23 mouse cellular contexts compared by ENCODE assay signal in the genomic region with DNA sequence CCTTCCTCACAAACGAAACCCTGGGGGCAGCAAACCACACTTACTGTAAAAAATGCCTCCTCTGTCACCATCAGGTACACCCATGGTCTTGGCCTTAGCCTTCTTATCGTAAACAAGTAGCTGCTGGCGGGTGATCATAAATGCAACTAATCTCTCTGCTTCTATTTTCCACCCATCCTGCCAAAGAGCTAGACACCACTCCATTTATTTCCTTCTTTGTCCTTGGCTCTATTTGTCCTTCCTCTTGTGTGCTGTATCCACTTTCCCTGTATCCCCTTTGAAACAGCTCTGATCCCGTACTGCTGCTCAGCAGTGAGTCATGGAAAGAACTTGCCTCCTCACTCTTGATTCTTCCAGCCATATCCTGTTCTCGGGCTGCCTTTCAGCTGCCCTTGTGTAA.
DNase-seq lines count a peak whose midpoint lies in the region; ATAC-seq and TF ChIP-seq lines count a peak whose summit lies in the region.
"Had no signal": no experiment of that assay in that cellular context is flagged by ENCODE, and none has a peak within 500 bp of the region (broad histone marks: within the 10 kb centered on the region; RNA-seq: fewer than 3 reads in every experiment).

No protein-coding gene starts in this region.

- intact Hi-C loops in heart, postnatal 14 days (cut with DNase I) = loop anchor here (10.0 kb wide), 1 partner anchor 195 kb away; no protein-coding TSS in a partner anchor

- no peaks in the 10 kb centered on the region for H3K9me3 ChIP-seq in forebrain, embryonic 12.5 days
- no peaks in the 10 kb centered on the region for H3K9me3 ChIP-seq in forebrain, embryonic 11.5 days (ENCODE audit: control insufficient read depth, low read length)
- no peaks in the 10 kb centered on the region for H3K9me3 ChIP-seq in hindbrain, postnatal 0 days (ENCODE audit: low read length)
- no peaks in the 10 kb centered on the region for H3K9me3 ChIP-seq in hindbrain, embryonic 14.5 days (ENCODE audit: control insufficient read depth, low read length)
- H3K9me3 ChIP-seq: embryonic facial prominence, embryonic 15.5 days; hindbrain, embryonic 10.5 days; limb, embryonic 15.5 days; liver, embryonic 15.5 days; neural tube, embryonic 13.5 days had no signal

- no peak overlapping the region for H3K4me3 ChIP-seq in forebrain, embryonic 12.5 days (replicated peaks)
- no peak overlapping the region for H3K4me3 ChIP-seq in forebrain, embryonic 11.5 days (ENCODE audit: low read depth, low read length)
- no peak overlapping the region for H3K4me3 ChIP-seq in hindbrain, postnatal 0 days (ENCODE audit: low read length)
- H3K4me3 ChIP-seq in hindbrain, embryonic 14.5 days (replicated peaks; ENCODE audit: low read length) = no peak overlapping the region
- H3K4me3 ChIP-seq: embryonic facial prominence, embryonic 15.5 days; hindbrain, embryonic 10.5 days; limb, embryonic 15.5 days; liver, embryonic 15.5 days; neural tube, embryonic 13.5 days had no signal

- H3K27ac ChIP-seq in forebrain, embryonic 12.5 days = no peak overlapping the region
- no peak overlapping the region for H3K27ac ChIP-seq in forebrain, embryonic 11.5 days (ENCODE audit: low read depth, low read length)
- H3K27ac ChIP-seq in hindbrain, postnatal 0 days = no peak overlapping the region
- no peak overlapping the region for H3K27ac ChIP-seq in hindbrain, embryonic 14.5 days
- H3K27ac ChIP-seq: embryonic facial prominence, embryonic 15.5 days; hindbrain, embryonic 10.5 days; limb, embryonic 15.5 days; liver, embryonic 15.5 days; neural tube, embryonic 13.5 days had no signal

- H3K27me3 ChIP-seq in forebrain, embryonic 12.5 days = no peaks in the 10 kb centered on the region
- no peaks in the 10 kb centered on the region for H3K27me3 ChIP-seq in forebrain, embryonic 11.5 days (ENCODE audit: control insufficient read depth, insufficient read depth, low read length)
- H3K27me3 ChIP-seq in hindbrain, postnatal 0 days (ENCODE audit: insufficient read depth, low read length) = no peaks in the 10 kb centered on the region
- no peaks in the 10 kb centered on the region for H3K27me3 ChIP-seq in hindbrain, embryonic 14.5 days (ENCODE audit: control insufficient read depth, insufficient read depth, low read length)
- H3K27me3 ChIP-seq: embryonic facial prominence, embryonic 15.5 days; limb, embryonic 15.5 days; liver, embryonic 15.5 days; neural tube, embryonic 13.5 days had no signal

- no peaks in the 10 kb centered on the region for H3K36me3 ChIP-seq in forebrain, embryonic 12.5 days (replicated peaks)
- H3K36me3 ChIP-seq in forebrain, embryonic 11.5 days (ENCODE audit: control insufficient read depth, insufficient read depth, low read length) = no peaks in the 10 kb centered on the region
- no peaks in the 10 kb centered on the region for H3K36me3 ChIP-seq in hindbrain, postnatal 0 days (ENCODE audit: insufficient read depth, low read length)
- H3K36me3 ChIP-seq in hindbrain, embryonic 14.5 days (replicated peaks; ENCODE audit: control insufficient read depth, insufficient read depth) = no peaks in the 10 kb centered on the region
- H3K36me3 ChIP-seq: embryonic facial prominence, embryonic 15.5 days; hindbrain, embryonic 10.5 days; limb, embryonic 15.5 days; liver, embryonic 15.5 days; neural tube, embryonic 13.5 days had no signal

- H3K4me2 ChIP-seq in forebrain, embryonic 12.5 days = no peak overlapping the region
- H3K4me2 ChIP-seq in forebrain, embryonic 11.5 days (ENCODE audit: low read depth, low read length, severe bottlenecking) = no peak overlapping the region
- no peak overlapping the region for H3K4me2 ChIP-seq in hindbrain, postnatal 0 days (ENCODE audit: low read depth, low read length)
- no peak overlapping the region for H3K4me2 ChIP-seq in hindbrain, embryonic 14.5 days (replicated peaks)
- H3K4me2 ChIP-seq: embryonic facial prominence, embryonic 15.5 days; limb, embryonic 15.5 days; liver, embryonic 15.5 days; neural tube, embryonic 13.5 days had no signal

- ATAC-seq in forebrain, embryonic 12.5 days (ENCODE audit: low FRiP score) = peak; percentile 44; the same call in 1 of the 2 replicates
- no peak; the same call in 1 of the 2 replicates for ATAC-seq in forebrain, embryonic 11.5 days (replicated peaks; ENCODE audit: low FRiP score)
- ATAC-seq in hindbrain, postnatal 0 days = no peak
- ATAC-seq in hindbrain, embryonic 14.5 days (ENCODE audit: low FRiP score) = no peak
- ATAC-seq: CD4-positive, CD25-positive, alpha-beta regulatory T cell, adult 4 months; inflammation-experienced regulatory T-cells, adult 6 months; Patski had no signal

- H3K9ac ChIP-seq in forebrain, embryonic 12.5 days = no peak overlapping the region
- no peak overlapping the region for H3K9ac ChIP-seq in forebrain, embryonic 11.5 days (ENCODE audit: low read length)
- H3K9ac ChIP-seq in hindbrain, postnatal 0 days (replicated peaks; ENCODE audit: low read length) = no peak overlapping the region
- H3K9ac ChIP-seq in hindbrain, embryonic 14.5 days = no peak overlapping the region
- H3K9ac ChIP-seq: embryonic facial prominence, embryonic 15.5 days; limb, embryonic 15.5 days; liver, embryonic 15.5 days; neural tube, embryonic 13.5 days had no signal

- DNase-seq in forebrain, embryonic 11.5 days (ENCODE audit: low spot score) = no peak
- DNase-seq in hindbrain, postnatal 0 days (ENCODE audit: low spot score) = peak; percentile 5
- no peak for DNase-seq in hindbrain, embryonic 14.5 days (ENCODE audit: low spot score)
- peak; percentile 59 for DNase-seq in heart, adult 8-10 months (ENCODE audit: low spot score)
- peak; percentile 4 to 27 for DNase-seq in heart, postnatal 14 days
- no peak for DNase-seq in yolk sac, embryonic 10.5 days (ENCODE audit: low spot score)
- no peak for DNase-seq in cerebellum, postnatal 36 days
- DNase-seq: adrenal gland, postnatal 10 days; cerebellum, adult 9-11 months; gastrocnemius, postnatal 36 days; kidney, adult 2 months; kidney, postnatal 14 days; midbrain, embryonic 14.5 days; spleen, adult 18-20 months had no signal

- H3K4me1 ChIP-seq in forebrain, embryonic 12.5 days = no peaks in the 10 kb centered on the region
- no peaks in the 10 kb centered on the region for H3K4me1 ChIP-seq in forebrain, embryonic 11.5 days (replicated peaks; ENCODE audit: control insufficient read depth, insufficient read depth, low read length)
- H3K4me1 ChIP-seq in hindbrain, postnatal 0 days (ENCODE audit: insufficient read depth, low read length) = no peaks in the 10 kb centered on the region
- no peaks in the 10 kb centered on the region for H3K4me1 ChIP-seq in hindbrain, embryonic 14.5 days (replicated peaks; ENCODE audit: control insufficient read depth, insufficient read depth, low read length)
- H3K4me1 ChIP-seq: embryonic facial prominence, embryonic 15.5 days; hindbrain, embryonic 10.5 days; limb, embryonic 15.5 days; liver, embryonic 15.5 days; neural tube, embryonic 13.5 days had no signal

- no peak for TF ChIP-seq CTCF in hindbrain, postnatal 0 days (IDR thresholded peaks at IDR 0.05; ENCODE audit: low read depth)

- 64% methylated on average over 5 of the region's 5 CpGs for WGBS in forebrain, embryonic 12.5 days
- WGBS in forebrain, embryonic 11.5 days = 66% methylated on average over 5 of the region's 5 CpGs
- 55% methylated on average over 5 of the region's 5 CpGs for WGBS in hindbrain, postnatal 0 days
- 63% methylated on average over 5 of the region's 5 CpGs for WGBS in hindbrain, embryonic 14.5 days

Comparison
In these comparisons a context has a peak if more than half of its experiments do, and no peak if none do; other contexts are left out.
1. DNase-seq: peak in hindbrain, postnatal 0 days (single experiment), heart, adult 8-10 months (single experiment) and heart, postnatal 14 days (2 of 2); none in forebrain, embryonic 11.5 days (single experiment), hindbrain, embryonic 14.5 days (single experiment), yolk sac, embryonic 10.5 days (single experiment) and cerebellum, postnatal 36 days (0 of 2).